ENCODE assay signal across 8 mouse cellular contexts in the genomic region with DNA sequence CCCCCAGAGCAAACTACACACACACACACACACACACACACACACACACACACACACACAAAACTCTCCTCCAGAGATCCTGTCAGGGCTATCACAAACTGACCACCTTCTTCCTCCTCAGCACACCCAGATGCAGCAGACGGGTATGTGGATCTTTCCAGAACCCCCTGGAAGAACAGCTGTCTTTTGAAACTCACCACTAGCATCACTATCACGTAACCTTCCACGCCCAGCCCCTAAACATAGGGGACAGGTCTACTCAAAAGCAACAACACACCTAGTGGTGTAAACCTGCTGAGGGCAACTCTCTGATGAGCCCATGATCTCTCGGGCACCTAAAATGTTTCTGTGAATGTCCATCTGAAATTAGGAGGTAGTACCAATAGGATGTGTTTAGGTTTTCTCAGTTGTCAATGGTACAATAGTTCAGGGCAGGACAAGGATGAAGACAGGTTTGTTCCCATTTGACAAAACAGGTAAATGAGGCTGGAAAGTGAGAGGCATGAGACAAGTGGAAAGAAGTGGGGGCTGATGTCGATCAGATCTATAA. TPM values are rescaled to one million over a fixed set of nuclear protein-coding genes. Genes with fewer than 3 reads are reported as not detected.
DNase-seq lines count a peak whose midpoint lies in the region; ATAC-seq and TF ChIP-seq lines count a peak whose summit lies in the region.
"Had no signal": no experiment of that assay in that cellular context is flagged by ENCODE, and none has a peak within 500 bp of the region (broad histone marks: within the 10 kb centered on the region; RNA-seq: fewer than 3 reads in every experiment).

No protein-coding gene starts in this region.

- peaks cover 35% of the 10 kb centered on the region for H3K4me1 ChIP-seq in lung, embryonic 16.5 days (replicated peaks; ENCODE audit: control insufficient read depth, insufficient read depth, low read length)
- 0 out of 2 replicates have a peak, but pooled peaks cover 3% of the 10 kb centered on the region for H3K4me1 ChIP-seq in embryonic facial prominence, embryonic 14.5 days (ENCODE audit: control insufficient read depth, insufficient read depth, low read length)
- peaks cover 4% of the 10 kb centered on the region; the same call in 1 of the 2 replicates for H3K4me1 ChIP-seq in intestine, postnatal 0 days (replicated peaks; ENCODE audit: control insufficient read depth, insufficient read depth, low read length)
- H3K4me1 ChIP-seq in small intestine, adult 2 months (ENCODE audit: control insufficient read depth, insufficient read depth, insufficient read length, low read length), result peaks cover 7% of the 10 kb centered on the region; the same call in 1 of the 2 replicates

- peak overlapping the region; percentile 8 for H3K9ac ChIP-seq in lung, embryonic 16.5 days (ENCODE audit: low read length)
- H3K9ac ChIP-seq in embryonic facial prominence, embryonic 14.5 days (ENCODE audit: low read depth, low read length), result no peak overlapping the region
- peak overlapping the region; percentile 67; the same call in 1 of the 2 replicates for H3K9ac ChIP-seq in intestine, postnatal 0 days (ENCODE audit: low read depth, low read length)

- no peak overlapping the region for H3K27ac ChIP-seq in lung, embryonic 16.5 days (ENCODE audit: low read length)
- H3K27ac ChIP-seq in embryonic facial prominence, embryonic 14.5 days (replicated peaks; ENCODE audit: low read depth, low read length), result no peak overlapping the region
- H3K27ac ChIP-seq in intestine, postnatal 0 days (ENCODE audit: low read depth, low read length), result no peak overlapping the region
- H3K27ac ChIP-seq in small intestine, adult 2 months (ENCODE audit: insufficient read depth, low read depth, low read length), result peak overlapping the region; percentile 87

- 0 out of 2 replicates have a peak, but pooled peaks have one; percentile 6 for TF ChIP-seq CTCF in intestine, postnatal 0 days (IDR thresholded peaks at IDR 0.05; ENCODE audit: low read depth)
- TF ChIP-seq CTCF in small intestine, adult 2 months (IDR thresholded peaks at IDR 0.05; ENCODE audit: extremely low read depth, insufficient read length, insufficient replicate concordance, low read depth, low read length), result no peak

- H3K36me3 ChIP-seq in lung, embryonic 16.5 days (ENCODE audit: control insufficient read depth, insufficient read depth, low read length), result no peaks in the 10 kb centered on the region
- no peaks in the 10 kb centered on the region for H3K36me3 ChIP-seq in embryonic facial prominence, embryonic 14.5 days (ENCODE audit: control insufficient read depth, insufficient read depth, low read length)
- H3K36me3 ChIP-seq in intestine, postnatal 0 days (ENCODE audit: control insufficient read depth, insufficient read depth), result no peaks in the 10 kb centered on the region
- H3K36me3 ChIP-seq in small intestine, adult 2 months (ENCODE audit: control insufficient read depth, insufficient read depth, low read length), result peaks cover 11% of the 10 kb centered on the region

- H3K4me2 ChIP-seq in lung, embryonic 16.5 days (ENCODE audit: low read depth, low read length), result peak overlapping the region; percentile 81
- H3K4me2 ChIP-seq in embryonic facial prominence, embryonic 14.5 days (ENCODE audit: low read depth, low read length), result peak overlapping the region; percentile 97
- peak overlapping the region; percentile 91 for H3K4me2 ChIP-seq in intestine, postnatal 0 days (replicated peaks; ENCODE audit: low read depth)

- DNase-seq in lung, adult 18-20 months, result no peak
- no peak for DNase-seq in embryonic facial prominence, embryonic 14.5 days (ENCODE audit: low spot score)
- no peak for DNase-seq in cerebellum, postnatal 36 days
- DNase-seq in thymus, postnatal 14 days, result no peak
- DNase-seq: lung, adult 2 months had no signal

- no peak for ATAC-seq in lung, embryonic 16.5 days (ENCODE audit: low read depth)
- no peak for ATAC-seq in embryonic facial prominence, embryonic 14.5 days (ENCODE audit: low read depth)
- ATAC-seq in intestine, postnatal 0 days, result no peak

- no peak for TF ChIP-seq POLR2A in small intestine, adult 2 months (IDR thresholded peaks at IDR 0.05; ENCODE audit: low read depth, low read length)

- no peaks in the 10 kb centered on the region for H3K27me3 ChIP-seq in lung, embryonic 16.5 days (ENCODE audit: control insufficient read depth, insufficient read depth, low read depth, low read length)
- no peaks in the 10 kb centered on the region for H3K27me3 ChIP-seq in embryonic facial prominence, embryonic 14.5 days (replicated peaks; ENCODE audit: control insufficient read depth, insufficient read depth, low read length)
- no peaks in the 10 kb centered on the region for H3K27me3 ChIP-seq in intestine, postnatal 0 days (replicated peaks; ENCODE audit: control insufficient read depth, insufficient read depth, low read length)
- no peaks in the 10 kb centered on the region for H3K27me3 ChIP-seq in small intestine, adult 2 months (ENCODE audit: control insufficient read depth, insufficient read depth, low read length)

- 48% methylated on average over 5 of the region's 5 CpGs for WGBS in lung, embryonic 16.5 days
- WGBS in embryonic facial prominence, embryonic 14.5 days, result 66% methylated on average over 5 of the region's 5 CpGs
- WGBS in intestine, postnatal 0 days, result 57% methylated on average over 5 of the region's 5 CpGs
- WGBS in small intestine, adult 2 months, result 32% methylated on average over 5 of the region's 5 CpGs

- H3K9me3 ChIP-seq in lung, embryonic 16.5 days (ENCODE audit: control insufficient read depth, low read length), result no peaks in the 10 kb centered on the region
- H3K9me3 ChIP-seq in embryonic facial prominence, embryonic 14.5 days (ENCODE audit: control insufficient read depth, low read length), result no peaks in the 10 kb centered on the region
- no peaks in the 10 kb centered on the region for H3K9me3 ChIP-seq in intestine, postnatal 0 days (ENCODE audit: control insufficient read depth)

- peak overlapping the region; percentile 62 for H3K4me3 ChIP-seq in lung, embryonic 16.5 days (ENCODE audit: low read length)
- H3K4me3 ChIP-seq in embryonic facial prominence, embryonic 14.5 days (ENCODE audit: low read depth, low read length), result peak overlapping the region; percentile 55
- H3K4me3 ChIP-seq in intestine, postnatal 0 days (ENCODE audit: low read depth, low read length), result peak overlapping the region; percentile 69
- H3K4me3 ChIP-seq in small intestine, adult 2 months (ENCODE audit: low read depth, low read length), result peak overlapping the region; percentile 85

RNA-seq across cellular contexts. Expression of a gene that starts 1.8 kb away (rescaled TPM):
- polyA plus RNA-seq in lung, embryonic 16.5 days (2015; fragmentation: Nextera tagmentation; extraction: Ambion mirVana), result 13.7 and 14.2 TPM in 2 replicates
- 4.4 and 4.9 TPM in 2 replicates for polyA plus RNA-seq in embryonic facial prominence, embryonic 14.5 days (2014; fragmentation: Nextera tagmentation; extraction: Ambion mirVana)
- 10.0 and 10.9 TPM in 2 replicates for polyA plus RNA-seq in intestine, postnatal 0 days (2015; fragmentation: Nextera tagmentation; extraction: Ambion mirVana)
- 13.9 and 48.0 TPM in 2 replicates for polyA plus RNA-seq in small intestine, adult 2 months (2012; rRNA removed)

RNA-seq across cellular contexts. Expression of a gene that starts 41.5 kb away (rescaled TPM):
- polyA plus RNA-seq in lung, embryonic 16.5 days (2015; fragmentation: Nextera tagmentation; extraction: Ambion mirVana), result 12.4 and 13.1 TPM in 2 replicates
- 14.2 and 14.6 TPM in 2 replicates for polyA plus RNA-seq in embryonic facial prominence, embryonic 14.5 days (2014; fragmentation: Nextera tagmentation; extraction: Ambion mirVana)
- polyA plus RNA-seq in intestine, postnatal 0 days (2015; fragmentation: Nextera tagmentation; extraction: Ambion mirVana), result 49.8 and 55.6 TPM in 2 replicates
- polyA plus RNA-seq in small intestine, adult 2 months (2012; rRNA removed), result 5.7 and 8.3 TPM in 2 replicates
